8 mouse cellular contexts compared by ENCODE assay signal in genomic region chr2:164745843-164746479, GRCm38 (mm10). TPM values are rescaled to one million over a fixed set of nuclear protein-coding genes. Genes with fewer than 3 reads are reported as not detected.
A peak's percentile ranks its signal among the peaks of the same experiment; 100 is the strongest.
DNase-seq lines count a peak whose midpoint lies in the region; ATAC-seq and TF ChIP-seq lines count a peak whose summit lies in the region.

TSS of gene Wfdc3 (minus strand) at chr2:164745931.
TSS of gene Dnttip1 (plus strand) at chr2:164745983.

- CTCF ChIA-PET in Patski (lab: Charles Lee) = interaction anchor here (1.0 kb wide), 1 partner anchor 10 kb away, joined by 5 read pairs; no protein-coding TSS in a partner anchor

- TF ChIP-seq CTCF in Patski (IDR thresholded peaks at IDR 0.05) = no peak

- peaks cover 24% of the 10 kb centered on the region for H3K4me1 ChIP-seq in hindbrain, embryonic 12.5 days

- ATAC-seq in Patski = peak; percentile 82
- peak; percentile 89 for ATAC-seq in hindbrain, embryonic 12.5 days (ENCODE audit: low FRiP score)

- H3K4me3 ChIP-seq in hindbrain, embryonic 12.5 days = peak within 1 kb of the TSS; percentile 91

- peaks cover 28% of the 10 kb centered on the region for H3K36me3 ChIP-seq in hindbrain, embryonic 12.5 days

- no peaks in the 10 kb centered on the region for H3K27me3 ChIP-seq in Patski
- H3K27me3 ChIP-seq in hindbrain, embryonic 12.5 days = no peaks in the 10 kb centered on the region

- DNase-seq in Patski (ENCODE audit: low read depth, low spot score) = peak; percentile 31
- peak; percentile 97 for DNase-seq in cerebellum, postnatal 10 days
- DNase-seq in frontal cortex, postnatal 14 days (ENCODE audit: low spot score in 2 of 2) = peak; percentile 86 to 94
- peak; percentile 90 to 95 for DNase-seq in layer of hippocampus, postnatal 14 days (ENCODE audit: low spot score in 2 of 2)
- peak; percentile 95 for DNase-seq in lung, postnatal 10 days
- peak; percentile 89 for DNase-seq in ovary, postnatal 14 days (ENCODE audit: low spot score)
- peak; percentile 91 to 98 for DNase-seq in thymus, postnatal 10 days (ENCODE audit: low spot score in 2 of 2)

- no peaks in the 10 kb centered on the region for H3K9me3 ChIP-seq in hindbrain, embryonic 12.5 days (replicated peaks)

- peak within 1 kb of the TSS; percentile 95 for H3K9ac ChIP-seq in hindbrain, embryonic 12.5 days

- peak within 1 kb of the TSS; percentile 89 for H3K4me2 ChIP-seq in hindbrain, embryonic 12.5 days (replicated peaks)

- POLR2A ChIA-PET in Patski (lab: Charles Lee) = interaction anchor here (1.2 kb wide), 1 partner anchor 15 kb away, joined by 5 read pairs; no protein-coding TSS in a partner anchor

- WGBS in hindbrain, embryonic 12.5 days = 0% methylated on average over 70 of the region's 70 CpGs

- H3K27ac ChIP-seq in hindbrain, embryonic 12.5 days = peak within 1 kb of the TSS; percentile 80

- in situ Hi-C loops in Patski (cut with MboI; ENCODE audit: low pct_unique_long_range_greater_than_20kb) = no loop called here

RNA-seq across cellular contexts. Expression of gene Wfdc3, which starts in this region (rescaled TPM):
- polyA plus RNA-seq in Patski (2021) = 0.47 TPM
- polyA plus RNA-seq in hindbrain, embryonic 12.5 days (2016; fragmentation: Nextera tagmentation; extraction: Ambion mirVana) = 1.0 and 1.2 TPM in 2 replicates
- total RNA-seq in layer of hippocampus, postnatal 14 days (2021) = 1 to 10 TPM; 1.5 TPM

RNA-seq across cellular contexts. Expression of gene Dnttip1, which starts in this region (rescaled TPM):
- polyA plus RNA-seq in Patski (2021) = 49.8 TPM
- polyA plus RNA-seq in hindbrain, embryonic 12.5 days (2016; fragmentation: Nextera tagmentation; extraction: Ambion mirVana) = 85.3 and 89.7 TPM in 2 replicates
- 10 to 100 TPM; 34.1 to 37.2 TPM for total RNA-seq in layer of hippocampus, postnatal 14 days (2021)

Comparison
In these comparisons a context has a peak if more than half of its experiments do, and no peak if none do; other contexts are left out.
1. Peak in every context shown above with its lines: DNase-seq, ATAC-seq, H3K4me3 ChIP-seq and H3K27ac ChIP-seq.
2. DNase-seq: peak in every context shown above with its lines; median percentile 97 in cerebellum, postnatal 10 days; 95 in lung, postnatal 10 days; 94 in thymus, postnatal 10 days; 92 in layer of hippocampus, postnatal 14 days; 90 in frontal cortex, postnatal 14 days; 89 in ovary, postnatal 14 days; 31 in Patski.